Mouse (Mus musculus): ENCODE results near the gene Defa23. TPM values are rescaled to one million over a fixed set of nuclear protein-coding genes. Genes with fewer than 3 reads are reported as not detected.

Defa23 gene
- polyA plus RNA-seq (2017; shearing (Covaris generic)), result not detected

DNA sequence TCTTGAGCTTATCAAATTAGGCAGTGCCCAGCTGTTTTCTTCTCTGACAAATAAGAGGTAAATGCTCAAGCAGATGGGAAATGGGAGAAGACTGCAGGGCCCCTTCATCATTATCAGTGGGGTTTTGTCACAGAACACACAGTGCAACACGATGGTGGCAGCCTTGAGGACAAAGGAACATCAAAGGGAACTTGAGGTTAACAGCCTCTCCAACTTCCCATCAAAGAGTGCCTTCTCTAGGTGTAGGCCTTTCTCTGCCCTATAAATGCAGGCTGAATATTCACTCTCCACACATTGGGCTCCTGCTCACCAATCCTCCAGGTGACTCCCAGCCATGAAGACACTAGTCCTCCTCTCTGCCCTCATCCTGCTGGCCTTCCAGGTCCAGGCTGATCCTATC is at the start of gene Defa23:
Gene Defa23 (plus strand): TSS at position 301 of the 400 bp plus-strand sequence.

GRCm38 (mm10) chr8:21025245-21025644 is 29.6 kb upstream of the Defa23 start, which contains the start of gene Defa21:
Gene Defa21, plus strand, starts transcription at chr8:21025545.

GRCm38 (mm10) chr8:21064738-21065137 is 9.9 kb downstream of the Defa23 start, which contains the start of gene Defa35:
Gene Defa35, plus strand, starts transcription at chr8:21065038.

DNA sequence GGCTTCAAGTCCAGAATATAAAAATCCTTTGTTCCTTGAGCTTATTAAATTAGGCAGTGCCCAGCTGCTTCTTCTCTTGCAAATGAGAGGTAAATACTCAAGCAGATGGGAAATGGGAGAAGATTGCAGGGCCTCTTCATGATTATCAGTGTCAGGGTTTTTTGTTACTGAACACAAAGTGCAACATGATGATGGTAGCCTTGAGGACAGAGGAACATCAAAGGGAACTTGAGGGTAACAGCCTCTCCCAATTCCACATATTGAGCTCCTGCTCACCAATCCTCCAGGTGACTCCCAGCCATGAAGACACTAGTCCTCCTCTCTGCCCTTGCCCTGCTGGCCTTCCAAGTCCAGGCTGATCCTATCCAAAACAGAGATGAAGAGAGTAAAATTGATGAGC is 29.3 kb downstream of the Defa23 start, which contains the start of gene Defa25:
Gene Defa25 (plus strand): TSS at position 301 of the 400 bp plus-strand sequence.

DNA sequence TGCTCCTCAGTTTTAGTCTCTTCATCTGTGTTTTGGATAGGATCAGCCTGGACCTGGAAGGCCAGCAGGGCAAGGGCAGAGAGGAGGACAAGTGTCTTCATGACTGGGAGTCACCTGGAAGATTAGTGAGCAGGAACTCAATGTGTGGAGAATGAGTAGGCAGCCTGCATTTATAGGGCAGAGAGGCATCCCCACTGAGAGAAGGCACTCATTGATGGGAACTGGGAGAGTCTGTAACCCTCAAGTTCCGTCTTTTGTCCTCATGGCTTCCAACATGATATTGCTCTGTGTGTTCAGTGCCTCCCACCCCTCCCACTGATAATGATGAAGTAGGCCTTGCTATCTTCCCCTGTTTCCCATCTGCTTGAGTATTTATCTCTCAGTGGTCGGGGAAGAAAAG is 41.1 kb downstream of the Defa23 start, which contains the start of gene Gm14851:
Gene Gm14851 (minus strand): TSS at position 101 of the 400 bp plus-strand sequence.

Other genes with a start within 250 kb of the Defa23 start
- gene Defb33, start 162.4 kb upstream of the Defa23 start, polyA plus RNA-seq (2017; shearing (Covaris generic)), result not detected
- not detected for gene Gm15056, start 152.4 kb upstream of the Defa23 start, polyA plus RNA-seq (2017; shearing (Covaris generic))
- not detected for gene Gm6040, start 133.0 kb upstream of the Defa23 start, polyA plus RNA-seq (2017; shearing (Covaris generic))
- not detected for gene AY761185, start 110.3 kb upstream of the Defa23 start, polyA plus RNA-seq (2017; shearing (Covaris generic))
- not detected for gene Defa21, start 29.5 kb upstream of the Defa23 start, polyA plus RNA-seq (2017; shearing (Covaris generic))
- gene Defa35, start 10.0 kb downstream of the Defa23 start, polyA plus RNA-seq (2017; shearing (Covaris generic)), result not detected
- gene Defa25, start 29.4 kb downstream of the Defa23 start, polyA plus RNA-seq (2017; shearing (Covaris generic)), result not detected
- gene Gm14851, start 41.0 kb downstream of the Defa23 start, polyA plus RNA-seq (2017; shearing (Covaris generic)), result not detected
- gene Defa30, start 79.6 kb downstream of the Defa23 start, polyA plus RNA-seq (2017; shearing (Covaris generic)), result not detected
- gene Defa22, start 107.2 kb downstream of the Defa23 start, polyA plus RNA-seq (2017; shearing (Covaris generic)), result not detected
- not detected for gene Defa31, start 136.6 kb downstream of the Defa23 start, polyA plus RNA-seq (2017; shearing (Covaris generic))
- gene Gm15293, start 146.5 kb downstream of the Defa23 start, polyA plus RNA-seq (2017; shearing (Covaris generic)), result not detected
- gene Gm15292, start 194.7 kb downstream of the Defa23 start, polyA plus RNA-seq (2017; shearing (Covaris generic)), result not detected